Mouse (Mus musculus) heart, embryonic 10.5 days (tissue): Measurements from ENCODE around the gene Vdr. TPM values are rescaled to one million over a fixed set of nuclear protein-coding genes. Genes with fewer than 3 reads are reported as not detected.

Experiments used
- polyA plus RNA-seq: library from polyadenylated mRNA; unstranded; fragments of >200 nt; fragmentation: Nextera tagmentation; extraction: Ambion mirVana; gene quantifications from 2 replicates; pipeline ENCODE4 v1.2.1, GENCODE M21; 2016

The Vdr gene
- polyA plus RNA-seq, 1 experiment from 2014 or later: 0.77 TPM

Other genes with a start within 250 kb of the Vdr start
- gene Rpap3, start 204.8 kb downstream of the Vdr start, polyA plus RNA-seq: 24.0 and 27.1 TPM in 2 replicates
- gene Endou, start 179.3 kb downstream of the Vdr start, polyA plus RNA-seq: 0.11 and 0.18 TPM in 2 replicates
- 10.2 and 13.4 TPM in 2 replicates for gene Rapgef3, start 142.7 kb downstream of the Vdr start, polyA plus RNA-seq
- gene Slc48a1, start 132.1 kb downstream of the Vdr start, polyA plus RNA-seq: 32.1 and 41.1 TPM in 2 replicates
- 23.4 and 26.7 TPM in 2 replicates for gene Hdac7, start 66.1 kb downstream of the Vdr start, polyA plus RNA-seq
- gene Tmem106c, start 53.6 kb upstream of the Vdr start, polyA plus RNA-seq: 32.0 and 33.5 TPM in 2 replicates
- gene Col2a1, start 94.1 kb upstream of the Vdr start, polyA plus RNA-seq: 131 and 160 TPM in 2 replicates
- gene Pfkm, start 182.0 kb upstream of the Vdr start, polyA plus RNA-seq: 47.1 and 67.5 TPM in 2 replicates
- gene Senp1, start 183.1 kb upstream of the Vdr start, polyA plus RNA-seq: 26.8 and 30.5 TPM in 2 replicates